Mouse (Mus musculus) testis, adult 2 months (tissue): ENCODE measurements around the gene Mogat1. TPM values are rescaled to one million over a fixed set of nuclear protein-coding genes. Genes with fewer than 3 reads are reported as not detected.
A peak's percentile ranks its signal among the peaks of the same experiment; 100 is the strongest.

ENCODE experiments used
- H3K27ac ChIP-seq: fragments of 200-500 bp; 2 replicates; pipeline ENCODE4 v1.5.1; 2012; ENCODE audit warnings: low read depth, low read length; ENCODE audit not compliant: control insufficient read depth, insufficient read depth
- H3K27me3 ChIP-seq: fragments of 200-500 bp; 2 replicates; pipeline ENCODE4 v1.6.1; 2012; ENCODE audit warnings: mild to moderate bottlenecking, low read length, moderate library complexity; ENCODE audit not compliant: control insufficient read depth, insufficient read depth
- H3K36me3 ChIP-seq: fragments of 200-500 bp; 2 replicates; pipeline ENCODE4 v1.6.1; 2012; ENCODE audit warnings: mild to moderate bottlenecking, low read length; ENCODE audit not compliant: control insufficient read depth, insufficient read depth
- H3K4me1 ChIP-seq: fragments of 200-500 bp; 2 replicates; pipeline ENCODE4 v1.6.1; 2012; ENCODE audit warnings: low read length; ENCODE audit not compliant: control insufficient read depth, insufficient read depth
- H3K4me3 ChIP-seq: fragments of 200-500 bp; 2 replicates; pipeline ENCODE4 v1.5.1; 2012; ENCODE audit warnings: low read depth, mild to moderate bottlenecking, low read length, moderate library complexity, mixed read lengths; ENCODE audit not compliant: control insufficient read depth
- CTCF ChIP-seq: fragments of 200-500 bp; IDR thresholded peaks from 2 replicates; pipeline ENCODE4 v1.5.1; 2012; ENCODE audit warnings: low read depth, mild to moderate bottlenecking, inconsistent platforms, low read length, moderate library complexity; ENCODE audit not compliant: control insufficient read depth, insufficient read depth, insufficient replicate concordance
- POLR2A ChIP-seq: fragments of 200-500 bp; IDR thresholded peaks from 2 replicates; pipeline ENCODE4 v1.6.1; 2012; ENCODE audit warnings: low read depth, mild to moderate bottlenecking, inconsistent platforms, low read length, moderate library complexity; ENCODE audit not compliant: control insufficient read depth
- polyA plus RNA-seq: library from polyadenylated mRNA; depleted of rRNA; stranded (reverse); fragments of >200 nt; gene quantifications from 2 replicates; pipeline ENCODE4 v1.2.3, GENCODE M21; 2012

Mogat1 gene
- polyA plus RNA-seq, 1 experiment: 1.5 TPM

DNA sequence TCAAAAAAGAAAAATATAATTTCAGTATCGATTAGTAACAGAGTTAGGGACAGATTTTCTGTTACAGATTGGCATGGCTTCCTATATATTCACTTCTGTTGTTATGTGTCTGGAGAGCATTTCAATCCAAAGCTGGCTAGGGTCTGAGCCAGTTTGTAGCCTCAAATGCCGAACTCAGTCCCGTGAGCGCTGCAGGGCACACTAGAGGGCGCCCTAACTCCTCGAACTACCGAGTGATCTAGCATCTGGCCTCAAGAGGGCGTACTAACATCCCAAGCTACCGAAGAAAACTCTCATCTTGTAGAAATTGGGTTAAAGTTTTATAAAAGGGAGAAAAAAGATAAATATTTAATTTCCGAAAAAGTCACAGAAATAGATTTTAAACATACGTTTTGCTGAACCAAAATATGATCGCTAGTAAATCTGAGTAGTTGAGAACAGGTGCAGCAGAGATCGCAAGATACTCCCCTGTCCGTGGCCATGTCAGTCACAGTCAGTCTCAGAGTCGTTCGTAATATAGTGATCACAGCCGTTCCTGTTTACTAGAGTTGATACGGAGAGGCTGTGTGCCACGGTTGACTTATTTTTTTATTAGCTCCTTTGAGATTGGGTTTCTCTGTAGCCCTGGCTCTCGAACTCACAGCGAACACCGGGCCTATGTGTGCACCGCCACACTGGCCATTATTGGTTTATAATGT is 14.5 kb downstream of the Mogat1 start:
- TF ChIP-seq CTCF: peak; percentile 94; the same call in 1 of the 2 replicates
- TF ChIP-seq POLR2A: no peak
- H3K4me3 ChIP-seq: no peak overlapping the region; the same call in 1 of the 2 replicates
- H3K4me1 ChIP-seq: peaks cover 2% of the 10 kb centered on the region; the same call in 1 of the 2 replicates
- H3K36me3 ChIP-seq: no peaks in the 10 kb centered on the region
- no peaks in the 10 kb centered on the region for H3K27me3 ChIP-seq
- no peak overlapping the region for H3K27ac ChIP-seq

DNA sequence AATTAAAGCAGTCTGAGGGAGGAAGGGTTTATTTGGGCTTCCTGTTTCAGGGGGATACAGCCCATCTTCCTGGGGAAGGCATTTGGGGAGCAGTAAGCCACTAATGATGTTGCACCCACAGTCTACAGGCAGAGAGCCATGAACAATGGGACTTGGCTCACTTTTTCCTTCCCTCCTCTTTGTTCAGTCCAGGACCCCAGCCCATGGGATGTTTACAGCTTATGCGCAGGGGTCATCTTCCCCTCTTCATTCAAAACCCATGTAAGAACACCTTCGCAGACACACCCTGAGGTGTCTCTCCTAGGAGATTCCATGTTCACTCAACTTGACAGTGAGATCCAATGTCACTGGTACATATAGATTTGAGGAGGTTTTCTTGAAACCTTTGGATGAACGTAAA is 17.6 kb downstream of the Mogat1 start:
- Histone ChIP-seq H3K4me1 (peaks cover 2% of the 10 kb centered on the region; the same call in 1 of the 2 replicates), H3K36me3 (no peaks in the 10 kb centered on the region), H3K27me3 (no peaks in the 10 kb centered on the region), H3K4me3 (no peak overlapping the region), H3K27ac (no peak overlapping the region)
- TF ChIP-seq CTCF: no peak
- TF ChIP-seq POLR2A: no peak

DNA sequence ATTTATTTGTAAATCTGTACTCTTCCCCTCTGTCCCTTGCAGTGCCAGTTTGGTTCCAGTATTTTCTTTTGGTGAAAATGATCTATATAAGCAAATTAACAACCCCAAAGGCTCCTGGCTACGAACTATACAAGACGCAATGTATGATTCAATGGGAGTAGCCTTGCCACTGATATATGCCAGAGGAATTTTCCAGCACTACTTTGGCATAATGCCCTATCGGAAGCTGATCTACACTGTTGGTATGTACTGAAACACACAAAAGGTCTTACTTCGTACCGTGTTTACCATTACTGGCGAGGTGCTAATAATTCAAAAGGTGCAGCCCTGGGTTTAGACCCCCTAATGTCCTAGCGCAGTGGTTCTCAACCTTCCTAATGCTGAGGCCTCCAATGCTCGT is 18.2 kb downstream of the Mogat1 start:
- Histone ChIP-seq H3K27me3 (no peaks in the 10 kb centered on the region), H3K36me3 (no peaks in the 10 kb centered on the region), H3K4me3 (no peak overlapping the region), H3K4me1 (peaks cover 2% of the 10 kb centered on the region; the same call in 1 of the 2 replicates), H3K27ac (no peak overlapping the region)
- TF ChIP-seq POLR2A (no peak), CTCF (no peak)

DNA sequence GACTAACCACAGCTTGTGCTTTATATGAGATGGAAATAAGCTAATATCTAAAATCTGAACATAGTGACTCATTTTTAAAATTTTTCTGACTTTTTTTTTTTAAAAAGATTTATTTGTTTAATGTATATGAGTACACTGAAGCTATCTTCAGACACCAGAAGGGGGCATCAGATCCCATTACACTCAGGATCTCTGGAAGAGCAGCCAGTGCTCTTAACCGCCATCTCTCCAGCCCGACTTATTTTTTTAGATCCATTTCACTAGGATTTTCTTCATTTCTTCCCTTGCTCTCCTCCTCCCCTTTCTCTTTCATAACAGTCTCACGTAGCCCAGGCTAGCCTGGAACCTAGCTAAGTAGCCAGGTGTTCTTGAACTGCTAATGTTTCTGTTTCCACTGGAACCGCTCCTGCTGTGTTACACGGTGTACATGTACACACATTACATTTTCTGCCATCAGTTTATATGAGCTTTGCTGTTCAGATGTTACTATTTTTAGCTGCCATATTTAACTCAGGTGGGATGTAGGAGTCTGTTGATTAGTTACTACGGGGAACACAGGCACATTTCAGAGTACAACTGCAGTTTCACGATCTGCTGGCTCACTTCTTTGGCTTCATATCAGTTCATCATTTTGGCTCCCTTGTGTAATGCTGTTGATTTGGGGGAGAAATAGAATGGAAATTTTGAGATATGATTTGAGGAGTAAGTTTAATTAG is 19.9 kb downstream of the Mogat1 start:
- TF ChIP-seq CTCF: no peak
- no peak for TF ChIP-seq POLR2A
- H3K36me3 ChIP-seq: no peaks in the 10 kb centered on the region
- H3K27ac ChIP-seq: no peak overlapping the region
- no peak overlapping the region for H3K4me3 ChIP-seq
- H3K4me1 ChIP-seq: peaks cover 2% of the 10 kb centered on the region; the same call in 1 of the 2 replicates
- no peaks in the 10 kb centered on the region for H3K27me3 ChIP-seq

DNA sequence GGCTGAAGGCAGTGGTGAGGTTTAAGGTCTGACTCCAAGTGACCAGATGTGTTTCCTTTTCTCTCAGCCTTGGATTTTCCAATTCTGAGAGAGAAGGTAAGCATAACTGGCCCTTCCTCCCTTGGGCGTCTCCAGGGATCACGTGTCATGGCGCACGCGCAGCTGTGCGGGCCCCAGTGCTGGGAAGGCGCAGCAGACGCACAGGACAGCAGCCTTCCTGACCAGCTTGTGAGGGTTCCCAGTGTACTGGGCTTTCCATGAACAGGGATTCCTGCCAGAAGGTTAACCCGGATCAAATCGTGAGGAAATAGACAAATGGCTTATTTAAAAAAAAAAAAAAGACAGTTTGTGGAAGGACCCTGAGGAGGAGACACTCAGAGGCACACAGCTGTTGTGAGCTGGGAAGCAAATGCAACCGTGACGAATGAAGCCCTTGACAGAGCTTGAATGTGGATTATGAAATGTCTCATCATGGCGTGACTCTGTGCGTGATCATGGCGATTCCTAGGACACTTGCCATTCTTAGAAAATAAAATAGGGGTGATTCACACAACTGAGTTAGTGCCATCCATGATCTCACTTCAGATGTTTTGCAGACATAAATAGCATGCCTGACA is 21.5 kb downstream of the Mogat1 start:
- H3K27ac ChIP-seq: no peak overlapping the region
- TF ChIP-seq CTCF (no peak), POLR2A (no peak)
- peak overlapping the region; percentile 21 for H3K4me3 ChIP-seq
- H3K36me3 ChIP-seq: no peaks in the 10 kb centered on the region
- no peaks in the 10 kb centered on the region for H3K4me1 ChIP-seq
- no peaks in the 10 kb centered on the region for H3K27me3 ChIP-seq

DNA sequence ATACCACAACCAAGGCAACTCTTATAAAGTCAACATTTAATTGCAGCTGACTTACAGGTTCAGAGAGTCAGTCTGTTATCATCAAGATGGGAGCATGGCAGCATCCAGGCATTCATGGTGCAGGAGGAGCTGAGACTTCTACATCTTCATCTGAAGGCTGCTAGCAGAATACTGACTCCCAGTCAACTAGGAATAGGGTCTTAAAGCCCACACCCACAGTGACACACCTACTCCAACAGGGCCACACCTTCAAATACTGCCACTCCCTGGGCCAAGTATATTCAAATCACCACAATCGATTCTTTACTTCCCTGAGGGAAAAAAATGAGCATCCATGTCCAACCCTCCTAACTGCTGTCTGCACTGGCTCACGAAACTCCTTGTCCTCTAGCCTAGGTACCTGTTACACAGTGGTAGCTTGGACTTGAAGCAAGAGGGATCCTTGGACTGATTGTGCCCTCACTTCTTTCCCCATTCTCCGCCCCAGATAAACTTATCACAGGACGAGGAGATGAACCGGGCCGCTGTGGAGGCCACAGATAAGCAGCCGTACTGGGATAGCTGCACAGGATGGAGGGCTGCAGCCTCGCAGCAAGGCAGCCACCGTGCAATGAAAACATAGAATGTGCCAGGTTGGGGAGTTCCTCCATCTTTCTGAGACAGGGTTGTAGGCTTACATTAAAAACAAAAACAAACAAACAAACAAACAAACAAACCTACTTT is 23.8 kb downstream of the Mogat1 start:
- H3K27ac ChIP-seq: no peak overlapping the region
- H3K36me3 ChIP-seq: no peaks in the 10 kb centered on the region
- H3K27me3 ChIP-seq: no peaks in the 10 kb centered on the region
- H3K4me1 ChIP-seq: peaks cover 5% of the 10 kb centered on the region; the same call in 1 of the 2 replicates
- no peak overlapping the region for H3K4me3 ChIP-seq
- TF ChIP-seq POLR2A (no peak), CTCF (no peak)
